In the genomic region with DNA sequence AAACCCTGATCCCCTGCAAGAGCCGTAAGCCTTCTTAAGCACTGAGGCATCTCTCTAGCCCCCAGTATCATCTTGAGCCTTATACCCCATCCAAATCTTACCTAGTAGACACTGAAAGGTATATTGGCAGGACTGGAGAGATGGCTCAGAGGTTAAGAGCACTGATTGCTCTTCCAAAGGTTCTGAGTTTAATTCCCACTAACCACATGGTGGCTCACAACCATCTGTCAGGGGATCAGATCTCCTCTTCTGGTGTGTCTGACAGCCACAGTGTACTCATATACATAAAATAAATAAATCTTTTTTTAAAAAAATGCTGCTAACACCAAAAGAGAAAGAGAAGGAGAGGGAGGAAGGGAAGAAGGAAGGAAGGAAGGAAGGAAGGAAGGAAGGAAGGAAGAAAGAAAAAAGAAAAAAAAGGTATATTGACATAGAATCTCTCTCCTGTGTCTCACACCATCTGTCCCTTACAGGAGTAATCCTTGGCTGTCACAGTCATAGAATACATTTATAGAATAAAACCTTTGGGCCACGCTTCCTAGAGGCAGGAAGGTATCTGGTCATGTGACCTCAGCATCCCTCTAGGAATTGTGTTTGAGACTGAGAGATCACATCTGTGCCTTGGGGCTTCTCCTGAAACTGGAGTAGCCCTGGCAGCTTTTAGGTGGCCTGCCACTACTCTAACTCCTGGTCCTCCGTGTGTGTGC, we compare ENCODE assay signal across 21 mouse cellular contexts. TPM values are rescaled to one million over a fixed set of nuclear protein-coding genes. Genes with fewer than 3 reads are reported as not detected.
A peak's percentile ranks its signal among the peaks of the same experiment; 100 is the strongest.
DNase-seq lines count a peak whose midpoint lies in the region; ATAC-seq and TF ChIP-seq lines count a peak whose summit lies in the region.
"Had no signal": no experiment of that assay in that cellular context is flagged by ENCODE, and none has a peak within 500 bp of the region (broad histone marks: within the 10 kb centered on the region; RNA-seq: fewer than 3 reads in every experiment).

No protein-coding gene starts in this region.

- DNase-seq in cerebellum, adult 2 months: peak in 1 of 2 experiments; percentile 69
- no peak for DNase-seq in cerebellum, adult 11-12 months
- DNase-seq in cerebellum, adult 9-10 months: peak; percentile 69
- DNase-seq in cerebellum, postnatal 4 days (ENCODE audit: low spot score in 2 of 2): no peak
- peak; percentile 38 to 55 for DNase-seq in cerebellum, postnatal 25 days
- DNase-seq in cerebellum, adult 8-10 months: no peak
- peak; percentile 85 for DNase-seq in brain, adult 2 months (ENCODE audit: low read depth, low spot score)
- DNase-seq: adrenal gland, adult 2 months; adrenal gland, adult 8-10 months; adrenal gland, postnatal 10 days; adrenal gland, postnatal 14 days; adrenal gland, postnatal 25 days; adrenal gland, postnatal 36 days; B cell, adult 2 months; cerebellum, adult 11 months; cerebellum, adult 9-11 months had no signal

- no peak for ATAC-seq in monocyte, adult 5-6 weeks (replicated peaks; ENCODE audit: insufficient number of reproducible peaks, low FRiP score, low TSS enrichment, poor library complexity, severe bottlenecking)
- ATAC-seq: activated CD4-positive, CD25-positive, alpha-beta regulatory T cell, adult 4 months; CD4-positive, CD25-positive, alpha-beta regulatory T cell, adult 4 months; Patski had no signal

- TF ChIP-seq POLR2A in cerebellum, adult 2 months (IDR thresholded peaks at IDR 0.05; ENCODE audit: borderline replicate concordance, insufficient read depth, low read length): no peak

- no peak overlapping the region for H3K4me3 ChIP-seq in cerebellum, adult 2 months (replicated peaks; ENCODE audit: insufficient read depth, low read depth, low read length)

- no peaks in the 10 kb centered on the region for H3K27me3 ChIP-seq in cerebellum, adult 2 months (ENCODE audit: control insufficient read depth, insufficient read depth, low read length)
- H3K27me3 ChIP-seq: Patski had no signal

- peak overlapping the region; percentile 51; the same call in 1 of the 2 replicates for H3K27ac ChIP-seq in cerebellum, adult 2 months (ENCODE audit: insufficient read depth, low read length)

- TF ChIP-seq CTCF in cerebellum, adult 2 months (IDR thresholded peaks at IDR 0.05; ENCODE audit: borderline replicate concordance, insufficient read depth, low read depth, low read length): no peak

- 30% methylated on average over 3 of the region's 3 CpGs for WGBS in cerebellum, adult 2 months

- peaks cover 26% of the 10 kb centered on the region for H3K4me1 ChIP-seq in cerebellum, adult 2 months (ENCODE audit: control insufficient read depth, insufficient read depth, low read length)

RNA-seq across cellular contexts. Expression of a gene that starts 29.6 kb away (rescaled TPM):
- polyA plus RNA-seq in cerebellum, adult 2 months (2012; rRNA removed): 0.06 and 0.07 TPM in 2 replicates
- 13.8 to 38.9 TPM (median 15.8 TPM) in 3 replicates for total RNA-seq in monocyte, adult 5-6 weeks (2017)
- total RNA-seq: adrenal gland, adult 2 months; adrenal gland, postnatal 25 days; adrenal gland, postnatal 36 days; adrenal gland, postnatal 4 days had no signal

RNA-seq across cellular contexts. Expression of a gene that starts 53.6 kb away (rescaled TPM):
- 145 and 149 TPM in 2 replicates for polyA plus RNA-seq in cerebellum, adult 2 months (2012; rRNA removed)
- total RNA-seq in monocyte, adult 5-6 weeks (2017): 118 to 134 TPM (median 121 TPM) in 3 replicates

RNA-seq across cellular contexts. Expression of a gene that starts 58.8 kb away (rescaled TPM):
- 5.4 and 5.8 TPM in 2 replicates for polyA plus RNA-seq in cerebellum, adult 2 months (2012; rRNA removed)
- 0.38 to 5.2 TPM (median 2.5 TPM) in 3 replicates for total RNA-seq in monocyte, adult 5-6 weeks (2017)

Comparison
In these comparisons a context has a peak if more than half of its experiments do, and no peak if none do; other contexts are left out.
1. DNase-seq: peak in cerebellum, adult 9-10 months (single experiment), cerebellum, postnatal 25 days (2 of 2) and brain, adult 2 months (single experiment); none in cerebellum, adult 11-12 months (single experiment), cerebellum, postnatal 4 days (0 of 2) and cerebellum, adult 8-10 months (single experiment).